Mouse (Mus musculus) thymus, adult 2 months (tissue): ENCODE measurements around the gene Cox4i1. TPM values are rescaled to one million over a fixed set of nuclear protein-coding genes. Genes with fewer than 3 reads are reported as not detected.

Experiments used
- DNase-seq: peaks from one replicate; pipeline ENCODE4 v3.0.0; 2021
- H3K27ac ChIP-seq: fragments of 200-500 bp; 2 replicates; pipeline ENCODE4 v1.5.1; 2012; ENCODE audit warnings: low read length, control low read depth; ENCODE audit not compliant: control insufficient read depth, insufficient read depth
- H3K27me3 ChIP-seq: fragments of 200-500 bp; 2 replicates; pipeline ENCODE4 v1.6.1; 2012; ENCODE audit warnings: mild to moderate bottlenecking, low read length, moderate library complexity, mixed read lengths; ENCODE audit not compliant: control insufficient read depth, insufficient read depth
- H3K36me3 ChIP-seq: fragments of 200-500 bp; 2 replicates; pipeline ENCODE4 v1.6.1; 2012; ENCODE audit warnings: mild to moderate bottlenecking, low read length, moderate library complexity; ENCODE audit not compliant: control insufficient read depth, insufficient read depth
- H3K4me1 ChIP-seq: fragments of 200-500 bp; replicated peaks from 2 replicates; pipeline ENCODE4 v1.6.1; 2012; ENCODE audit warnings: low read length; ENCODE audit not compliant: control insufficient read depth, insufficient read depth
- H3K4me3 ChIP-seq: fragments of 200-500 bp; 2 replicates; pipeline ENCODE4 v1.5.1; 2012; ENCODE audit warnings: mild to moderate bottlenecking, low read length, control low read depth, moderate library complexity; ENCODE audit not compliant: control insufficient read depth, insufficient read depth
- CTCF ChIP-seq: fragments of 200-500 bp; IDR thresholded peaks from 2 replicates; pipeline ENCODE4 v1.5.1; 2012; ENCODE audit warnings: mild to moderate bottlenecking, control low read depth, low read length, moderate library complexity, borderline replicate concordance; ENCODE audit not compliant: control insufficient read depth, poor library complexity, insufficient read depth; ENCODE audit errors: extremely low read depth
- POLR2A ChIP-seq: fragments of 200-500 bp; IDR thresholded peaks from 2 replicates; pipeline ENCODE4 v1.6.1; 2012; ENCODE audit warnings: mild to moderate bottlenecking, low read length, control low read depth, moderate library complexity; ENCODE audit not compliant: control insufficient read depth, poor library complexity, insufficient read depth; ENCODE audit errors: extremely low read depth
- WGBS: fragments of 180-500 bp; shearing (Covaris S2); methylation state at CpG from one replicate; pipeline ENCODE4 v1.1.7; 2018; 5-methylcytosine and 5-hydroxymethylcytosine counted together
- polyA plus RNA-seq: library from polyadenylated mRNA; depleted of rRNA; stranded (reverse); fragments of >200 nt; gene quantifications from 2 replicates; pipeline ENCODE4 v1.2.3, GENCODE M21; 2012

Gene Cox4i1
- polyA plus RNA-seq, 1 experiment = 1,074 TPM

- H3K36me3 ChIP-seq = peaks cover 35% of the 10 kb centered on the region
- TF ChIP-seq POLR2A (no peak), CTCF (no peak)
- H3K4me3 ChIP-seq = no peak overlapping the region
- 96% methylated on average over 8 of the region's 8 CpGs for WGBS
- no peak for DNase-seq
- no peak overlapping the region for H3K27ac ChIP-seq
- H3K4me1 ChIP-seq = no peaks in the 10 kb centered on the region
- no peaks in the 10 kb centered on the region for H3K27me3 ChIP-seq
Observed at GRCm38 (mm10) chr8:120657415-120657814, 10.6 kb upstream of the Cox4i1 start.

GRCm38 (mm10) chr8:120664566-120664965 lies 3.5 kb upstream of the Cox4i1 start:
- Histone ChIP-seq H3K27ac (no peak overlapping the region), H3K27me3 (no peaks in the 10 kb centered on the region), H3K4me1 (peaks cover 25% of the 10 kb centered on the region), H3K36me3 (no peaks in the 10 kb centered on the region), H3K4me3 (no peak overlapping the region)
- WGBS = 53% methylated on average over 6 of the region's 6 CpGs
- TF ChIP-seq POLR2A (no peak), CTCF (no peak)
- no peak for DNase-seq

GRCm38 (mm10) chr8:120665726-120666455 lies 2.1 kb upstream of the Cox4i1 start:
- DNase-seq = no peak

GRCm38 (mm10) chr8:120666807-120667470 lies 1.1 kb upstream of the Cox4i1 start:
- WGBS = 18% methylated on average over 17 of the region's 17 CpGs
- H3K27ac ChIP-seq = no peak overlapping the region
- H3K4me3 ChIP-seq = peak overlapping the region; percentile 93
- no peaks in the 10 kb centered on the region for H3K27me3 ChIP-seq
- H3K36me3 ChIP-seq = peaks cover 1% of the 10 kb centered on the region
- peaks cover 25% of the 10 kb centered on the region for H3K4me1 ChIP-seq
- DNase-seq = no peak
- TF ChIP-seq CTCF (no peak), POLR2A (no peak)

More at GRCm38 (mm10) chr8:120665726-120666455, 2.1 kb upstream of the Cox4i1 start:
- Histone ChIP-seq H3K4me3 (no peak overlapping the region), H3K27ac (no peak overlapping the region; the same call in 1 of the 2 replicates), H3K36me3 (no peaks in the 10 kb centered on the region; the same call in 1 of the 2 replicates), H3K4me1 (peaks cover 25% of the 10 kb centered on the region), H3K27me3 (no peaks in the 10 kb centered on the region)
- TF ChIP-seq POLR2A (no peak), CTCF (no peak)
- 87% methylated on average over 3 of the region's 3 CpGs for WGBS

- Histone ChIP-seq H3K4me1 (peaks cover 25% of the 10 kb centered on the region), H3K36me3 (peaks cover 16% of the 10 kb centered on the region), H3K4me3 (peak within 1 kb of the TSS; percentile 93), H3K27ac (0 out of 2 replicates have a peak within 1 kb of the TSS, but pooled peaks have one; percentile 3), H3K27me3 (no peaks in the 10 kb centered on the region)
- TF ChIP-seq CTCF (no peak), POLR2A (no peak)
- WGBS = under 1% methylated on average over 51 of the region's 51 CpGs
- no peak for DNase-seq
Observed at GRCm38 (mm10) chr8:120668374-120668905, 418 bp downstream of the Cox4i1 start, which contains the start of gene Emc8. TSS of gene Emc8 (minus strand) at chr8:120668573.

GRCm38 (mm10) chr8:120671775-120672174 lies 3.8 kb downstream of the Cox4i1 start:
- no peak for TF ChIP-seq CTCF
- TF ChIP-seq POLR2A = no peak
- Histone ChIP-seq H3K27ac (no peak overlapping the region), H3K36me3 (peaks cover 26% of the 10 kb centered on the region), H3K4me3 (no peak overlapping the region), H3K4me1 (peaks cover 7% of the 10 kb centered on the region), H3K27me3 (no peaks in the 10 kb centered on the region)
- 94% methylated on average over 6 of the region's 6 CpGs for WGBS
- no peak for DNase-seq
